In genomic region chr14:28331108-28331507, GRCm38 (mm10) we compare ENCODE assay signal across 21 mouse cellular contexts.
DNase-seq lines count a peak whose midpoint lies in the region; ATAC-seq and TF ChIP-seq lines count a peak whose summit lies in the region.
"Had no signal": no experiment of that assay in that cellular context is flagged by ENCODE, and none has a peak within 500 bp of the region (broad histone marks: within the 10 kb centered on the region; RNA-seq: fewer than 3 reads in every experiment).

No protein-coding gene starts in this region.

- H3K4me2 ChIP-seq in intestine, postnatal 0 days (replicated peaks; ENCODE audit: low read depth), result no peak overlapping the region
- no peak overlapping the region for H3K4me2 ChIP-seq in intestine, embryonic 15.5 days (replicated peaks)
- no peak overlapping the region for H3K4me2 ChIP-seq in stomach, postnatal 0 days (replicated peaks; ENCODE audit: low read depth)

- H3K4me1 ChIP-seq in intestine, postnatal 0 days (replicated peaks; ENCODE audit: control insufficient read depth, insufficient read depth, low read length), result no peaks in the 10 kb centered on the region
- no peaks in the 10 kb centered on the region for H3K4me1 ChIP-seq in intestine, embryonic 15.5 days (replicated peaks)
- H3K4me1 ChIP-seq in stomach, postnatal 0 days (replicated peaks; ENCODE audit: control insufficient read depth, insufficient read depth), result no peaks in the 10 kb centered on the region

- H3K27me3 ChIP-seq in intestine, postnatal 0 days (replicated peaks; ENCODE audit: control insufficient read depth, insufficient read depth, low read length), result no peaks in the 10 kb centered on the region
- H3K27me3 ChIP-seq in intestine, embryonic 15.5 days (replicated peaks), result no peaks in the 10 kb centered on the region
- H3K27me3 ChIP-seq in stomach, postnatal 0 days (ENCODE audit: control insufficient read depth, insufficient read depth, low read length), result no peaks in the 10 kb centered on the region
- H3K27me3 ChIP-seq: CH12.LX, Patski had no signal

- DNase-seq in heart, adult 11 months, result peak; percentile 75
- DNase-seq in heart, postnatal 4 days, result no peak
- DNase-seq in stomach, postnatal 0 days (ENCODE audit: low spot score), result no peak
- DNase-seq in neural tube, embryonic 10.5 days (ENCODE audit: extremely low spot score, low spot score), result no peak
- DNase-seq: adrenal gland, adult 2 months; adrenal gland, adult 8-10 months; adrenal gland, postnatal 10 days; adrenal gland, postnatal 14 days; adrenal gland, postnatal 25 days; adrenal gland, postnatal 36 days; B cell, adult 2 months; cerebellum, adult 11 months; cerebellum, adult 11-12 months; cerebellum, adult 18-20 months had no signal

- 62% methylated on average over 5 of the region's 5 CpGs for WGBS in intestine, postnatal 0 days
- 75% methylated on average over 5 of the region's 5 CpGs for WGBS in intestine, embryonic 15.5 days
- 82% methylated on average over 5 of the region's 5 CpGs for WGBS in stomach, postnatal 0 days

- no peak overlapping the region for H3K27ac ChIP-seq in intestine, postnatal 0 days (ENCODE audit: low read depth, low read length)
- no peak overlapping the region for H3K27ac ChIP-seq in intestine, embryonic 15.5 days
- no peak overlapping the region for H3K27ac ChIP-seq in stomach, postnatal 0 days (replicated peaks)

- H3K36me3 ChIP-seq in intestine, postnatal 0 days (ENCODE audit: control insufficient read depth, insufficient read depth), result no peaks in the 10 kb centered on the region
- H3K36me3 ChIP-seq in intestine, embryonic 15.5 days, result no peaks in the 10 kb centered on the region
- H3K36me3 ChIP-seq in stomach, postnatal 0 days (ENCODE audit: control insufficient read depth, insufficient read depth, low read length), result no peaks in the 10 kb centered on the region
- H3K36me3 ChIP-seq: G1E had no signal

- H3K9me3 ChIP-seq in intestine, postnatal 0 days (ENCODE audit: control insufficient read depth), result no peaks in the 10 kb centered on the region
- no peaks in the 10 kb centered on the region for H3K9me3 ChIP-seq in intestine, embryonic 15.5 days
- H3K9me3 ChIP-seq in stomach, postnatal 0 days (ENCODE audit: control insufficient read depth, low read length), result no peaks in the 10 kb centered on the region

- ATAC-seq in intestine, postnatal 0 days, result peak; percentile 71
- ATAC-seq in intestine, embryonic 15.5 days, result no peak
- peak; percentile 84 for ATAC-seq in stomach, postnatal 0 days (ENCODE audit: low FRiP score, low TSS enrichment)
- ATAC-seq: activated CD4-positive, CD25-positive, alpha-beta regulatory T cell, adult 4 months; CD4-positive, CD25-positive, alpha-beta regulatory T cell, adult 4 months; Patski had no signal

- no peak overlapping the region for H3K9ac ChIP-seq in intestine, postnatal 0 days (ENCODE audit: low read depth, low read length)
- no peak overlapping the region for H3K9ac ChIP-seq in intestine, embryonic 15.5 days
- no peak overlapping the region for H3K9ac ChIP-seq in stomach, postnatal 0 days (ENCODE audit: low read length)

- no peak for TF ChIP-seq CTCF in intestine, postnatal 0 days (IDR thresholded peaks at IDR 0.05; ENCODE audit: low read depth)
- no peak for TF ChIP-seq CTCF in stomach, postnatal 0 days (IDR thresholded peaks at IDR 0.05; ENCODE audit: low read depth)

- TF ChIP-seq EP300 in stomach, postnatal 0 days (optimal IDR thresholded peaks at IDR 0.05), result no peak

- no peak overlapping the region for H3K4me3 ChIP-seq in intestine, postnatal 0 days (ENCODE audit: low read depth, low read length)
- no peak overlapping the region for H3K4me3 ChIP-seq in intestine, embryonic 15.5 days (replicated peaks)
- H3K4me3 ChIP-seq in stomach, postnatal 0 days (ENCODE audit: low read depth, low read length), result no peak overlapping the region
